Mouse (Mus musculus) stomach, embryonic 15.5 days (tissue): ENCODE measurements at regions not wholly inside any gene's neighbourhood (a gene's known extent, or its start where the extent isn't known, plus 50 kb on each side); places are given as distances from the start of the nearest gene placed in this dataset.

ENCODE experiments used
- ATAC-seq: fragments of 200-750 bp; cut with Nextera tagmentation; 2 replicates; pipeline ENCODE4 v1.8.0; 2017; ENCODE audit warnings: low read depth, moderate number of reproducible peaks, moderate TSS enrichment; ENCODE audit not compliant: insufficient read depth, low FRiP score
- H3K27ac ChIP-seq: fragments of 300-500 bp; sonication (generic); 2 replicates; pipeline ENCODE4 v1.5.1; 2015; ENCODE audit warnings: mild to moderate bottlenecking, inconsistent platforms
- H3K27me3 ChIP-seq: fragments of 300-500 bp; sonication (generic); replicated peaks from 2 replicates; pipeline ENCODE4 v1.6.1; 2015; ENCODE audit warnings: inconsistent platforms
- H3K36me3 ChIP-seq: fragments of 300-500 bp; sonication (generic); 2 replicates; pipeline ENCODE4 v1.6.1; 2015; ENCODE audit warnings: inconsistent platforms
- H3K4me1 ChIP-seq: fragments of 300-500 bp; sonication (generic); 2 replicates; pipeline ENCODE4 v1.6.1; 2015; ENCODE audit warnings: inconsistent platforms
- H3K4me2 ChIP-seq: fragments of 300-500 bp; sonication (generic); 2 replicates; pipeline ENCODE4 v1.6.1; 2015; ENCODE audit warnings: mild to moderate bottlenecking, inconsistent platforms
- H3K4me3 ChIP-seq: fragments of 300-500 bp; sonication (generic); replicated peaks from 2 replicates; pipeline ENCODE4 v1.5.1; 2015; ENCODE audit warnings: inconsistent platforms
- H3K9ac ChIP-seq: fragments of 300-500 bp; sonication (generic); 2 replicates; pipeline ENCODE4 v1.6.1; 2015; ENCODE audit warnings: inconsistent platforms
- H3K9me3 ChIP-seq: fragments of 300-500 bp; sonication (generic); 2 replicates; pipeline ENCODE4 v1.6.1; 2016; ENCODE audit warnings: inconsistent platforms
- WGBS: fragments of 180-500 bp; shearing (Covaris S2); methylation state at CpG from one replicate; pipeline ENCODE4 v1.1.7; 2015; 5-methylcytosine and 5-hydroxymethylcytosine counted together

GRCm38 (mm10) chr14:62071140-62071539, 221.2 kb upstream of the Rnaseh2b start:
- H3K4me3 ChIP-seq, result no peak overlapping the region
- H3K4me1 ChIP-seq, result no peaks in the 10 kb centered on the region
- no peak overlapping the region for H3K4me2 ChIP-seq
- WGBS, result 79% methylated on average over 6 of the region's 6 CpGs
- H3K36me3 ChIP-seq, result no peaks in the 10 kb centered on the region
- H3K9me3 ChIP-seq, result no peaks in the 10 kb centered on the region
- no peak overlapping the region for H3K9ac ChIP-seq
- no peak for ATAC-seq
- no peaks in the 10 kb centered on the region for H3K27me3 ChIP-seq
- H3K27ac ChIP-seq, result no peak overlapping the region

GRCm38 (mm10) chr14:62084047-62084446, 208.3 kb upstream of the Rnaseh2b start:
- Histone ChIP-seq H3K27ac (no peak overlapping the region), H3K27me3 (no peaks in the 10 kb centered on the region), H3K9ac (no peak overlapping the region), H3K4me1 (no peaks in the 10 kb centered on the region), H3K9me3 (no peaks in the 10 kb centered on the region), H3K36me3 (no peaks in the 10 kb centered on the region), H3K4me2 (no peak overlapping the region), H3K4me3 (no peak overlapping the region)
- no peak for ATAC-seq
- WGBS, result 48% methylated on average over 2 of the region's 2 CpGs

- no peaks in the 10 kb centered on the region for H3K27me3 ChIP-seq
- H3K4me1 ChIP-seq, result no peaks in the 10 kb centered on the region
- H3K27ac ChIP-seq, result no peak overlapping the region
- no peaks in the 10 kb centered on the region for H3K36me3 ChIP-seq
- no peaks in the 10 kb centered on the region for H3K9me3 ChIP-seq
- H3K4me2 ChIP-seq, result no peak overlapping the region
- no peak overlapping the region for H3K4me3 ChIP-seq
- no peak overlapping the region for H3K9ac ChIP-seq
- no peak for ATAC-seq
- WGBS, result 67% methylated on average over 3 of the region's 3 CpGs
Observed at GRCm38 (mm10) chr14:62088174-62088573, 204.2 kb upstream of the Rnaseh2b start.

- Histone ChIP-seq H3K9me3 (no peaks in the 10 kb centered on the region), H3K27ac (no peak overlapping the region), H3K9ac (no peak overlapping the region), H3K27me3 (no peaks in the 10 kb centered on the region), H3K36me3 (no peaks in the 10 kb centered on the region), H3K4me3 (no peak overlapping the region), H3K4me2 (no peak overlapping the region), H3K4me1 (no peaks in the 10 kb centered on the region)
- 70% methylated on average over 3 of the region's 3 CpGs for WGBS
- ATAC-seq, result no peak
Observed at GRCm38 (mm10) chr14:62117532-62117931, 174.9 kb upstream of the Rnaseh2b start.

GRCm38 (mm10) chr14:62118542-62118953, 173.8 kb upstream of the Rnaseh2b start:
- Histone ChIP-seq H3K4me3 (no peak overlapping the region), H3K36me3 (no peaks in the 10 kb centered on the region), H3K9me3 (no peaks in the 10 kb centered on the region), H3K4me2 (no peak overlapping the region), H3K4me1 (no peaks in the 10 kb centered on the region), H3K9ac (no peak overlapping the region), H3K27ac (no peak overlapping the region), H3K27me3 (no peaks in the 10 kb centered on the region)
- no peak for ATAC-seq
- WGBS, result 29% methylated on average over 2 of the region's 2 CpGs

GRCm38 (mm10) chr14:62128918-62129317, 163.5 kb upstream of the Rnaseh2b start:
- 84% methylated on average over 6 of the region's 6 CpGs for WGBS
- Histone ChIP-seq H3K4me1 (no peaks in the 10 kb centered on the region), H3K4me3 (no peak overlapping the region), H3K4me2 (no peak overlapping the region), H3K9me3 (no peaks in the 10 kb centered on the region), H3K9ac (no peak overlapping the region), H3K27me3 (no peaks in the 10 kb centered on the region), H3K36me3 (no peaks in the 10 kb centered on the region), H3K27ac (no peak overlapping the region)
- no peak for ATAC-seq

GRCm38 (mm10) chr14:62132353-62132816, 160.0 kb upstream of the Rnaseh2b start:
- ATAC-seq, result no peak
- Histone ChIP-seq H3K36me3 (no peaks in the 10 kb centered on the region), H3K4me2 (no peak overlapping the region), H3K27ac (no peak overlapping the region), H3K9me3 (no peaks in the 10 kb centered on the region), H3K4me3 (no peak overlapping the region), H3K4me1 (no peaks in the 10 kb centered on the region), H3K9ac (no peak overlapping the region), H3K27me3 (no peaks in the 10 kb centered on the region)
- WGBS, result 24% methylated on average over 8 of the region's 8 CpGs

GRCm38 (mm10) chr14:62137981-62138380, 154.4 kb upstream of the Rnaseh2b start:
- 56% methylated on average over 5 of the region's 5 CpGs for WGBS
- Histone ChIP-seq H3K9me3 (no peaks in the 10 kb centered on the region), H3K9ac (no peak overlapping the region), H3K4me2 (no peak overlapping the region), H3K27ac (no peak overlapping the region), H3K27me3 (no peaks in the 10 kb centered on the region), H3K4me3 (no peak overlapping the region), H3K36me3 (no peaks in the 10 kb centered on the region), H3K4me1 (no peaks in the 10 kb centered on the region)
- no peak for ATAC-seq

GRCm38 (mm10) chr14:62144385-62145030, 147.9 kb upstream of the Rnaseh2b start:
- Histone ChIP-seq H3K9ac (no peak overlapping the region), H3K27me3 (no peaks in the 10 kb centered on the region), H3K36me3 (no peaks in the 10 kb centered on the region), H3K4me1 (no peaks in the 10 kb centered on the region), H3K4me2 (peak overlapping the region; percentile 40), H3K27ac (no peak overlapping the region), H3K9me3 (no peaks in the 10 kb centered on the region), H3K4me3 (0 out of 2 replicates have a peak overlapping the region, but pooled peaks have one; percentile 11)
- no peak for ATAC-seq
- WGBS, result 36% methylated on average over 17 of the region's 17 CpGs

- Histone ChIP-seq H3K36me3 (no peaks in the 10 kb centered on the region), H3K4me2 (no peak overlapping the region), H3K4me1 (no peaks in the 10 kb centered on the region), H3K4me3 (no peak overlapping the region), H3K9ac (no peak overlapping the region), H3K27ac (no peak overlapping the region), H3K27me3 (no peaks in the 10 kb centered on the region), H3K9me3 (no peaks in the 10 kb centered on the region)
- no peak for ATAC-seq
- 70% methylated on average over 7 of the region's 7 CpGs for WGBS
Observed at GRCm38 (mm10) chr14:62157038-62157716, 135.2 kb upstream of the Rnaseh2b start.

GRCm38 (mm10) chr14:62159690-62160089, 132.7 kb upstream of the Rnaseh2b start:
- H3K9ac ChIP-seq, result no peak overlapping the region
- no peaks in the 10 kb centered on the region for H3K36me3 ChIP-seq
- WGBS, result 59% methylated on average over 2 of the region's 2 CpGs
- no peak for ATAC-seq
- no peak overlapping the region for H3K4me3 ChIP-seq
- no peaks in the 10 kb centered on the region for H3K27me3 ChIP-seq
- no peaks in the 10 kb centered on the region for H3K4me1 ChIP-seq
- H3K27ac ChIP-seq, result no peak overlapping the region
- no peak overlapping the region for H3K4me2 ChIP-seq
- H3K9me3 ChIP-seq, result no peaks in the 10 kb centered on the region

GRCm38 (mm10) chr14:62163120-62163796, 129.1 kb upstream of the Rnaseh2b start:
- ATAC-seq, result no peak
- 56% methylated on average over 12 of the region's 12 CpGs for WGBS
- Histone ChIP-seq H3K4me3 (no peak overlapping the region), H3K4me1 (no peaks in the 10 kb centered on the region), H3K9ac (no peak overlapping the region), H3K27me3 (no peaks in the 10 kb centered on the region), H3K4me2 (no peak overlapping the region), H3K36me3 (no peaks in the 10 kb centered on the region), H3K9me3 (no peaks in the 10 kb centered on the region), H3K27ac (no peak overlapping the region)
